Mouse (Mus musculus): Measurements from ENCODE around the gene H2afj.

H2afj gene

GRCm38 (mm10) chr6:136844903-136845302 is 36.9 kb downstream of the H2afj start:
- TF ChIP-seq POU5F1 (IDR thresholded peaks at IDR 0.05; ENCODE audit: borderline replicate concordance, low read length) (no peak), NANOG (IDR thresholded peaks at IDR 0.05; ENCODE audit: borderline replicate concordance, low read length) (no peak), CTCF (conservative IDR thresholded peaks at IDR 0.05; ENCODE audit: low read length) (no peak)
- H3K36me3 ChIP-seq (ENCODE audit: insufficient read depth, low read length): no peaks in the 10 kb centered on the region
- no peaks in the 10 kb centered on the region for H3K27me3 ChIP-seq (ENCODE audit: insufficient read depth, low read length)
- H3K4me1 ChIP-seq (replicated peaks; ENCODE audit: low read depth, low read length): peaks cover 6% of the 10 kb centered on the region
- no peaks in the 10 kb centered on the region for H3K9me3 ChIP-seq (ENCODE audit: low read length)
- no peak overlapping the region for H3K4me3 ChIP-seq (replicated peaks; ENCODE audit: low read length)

DNA sequence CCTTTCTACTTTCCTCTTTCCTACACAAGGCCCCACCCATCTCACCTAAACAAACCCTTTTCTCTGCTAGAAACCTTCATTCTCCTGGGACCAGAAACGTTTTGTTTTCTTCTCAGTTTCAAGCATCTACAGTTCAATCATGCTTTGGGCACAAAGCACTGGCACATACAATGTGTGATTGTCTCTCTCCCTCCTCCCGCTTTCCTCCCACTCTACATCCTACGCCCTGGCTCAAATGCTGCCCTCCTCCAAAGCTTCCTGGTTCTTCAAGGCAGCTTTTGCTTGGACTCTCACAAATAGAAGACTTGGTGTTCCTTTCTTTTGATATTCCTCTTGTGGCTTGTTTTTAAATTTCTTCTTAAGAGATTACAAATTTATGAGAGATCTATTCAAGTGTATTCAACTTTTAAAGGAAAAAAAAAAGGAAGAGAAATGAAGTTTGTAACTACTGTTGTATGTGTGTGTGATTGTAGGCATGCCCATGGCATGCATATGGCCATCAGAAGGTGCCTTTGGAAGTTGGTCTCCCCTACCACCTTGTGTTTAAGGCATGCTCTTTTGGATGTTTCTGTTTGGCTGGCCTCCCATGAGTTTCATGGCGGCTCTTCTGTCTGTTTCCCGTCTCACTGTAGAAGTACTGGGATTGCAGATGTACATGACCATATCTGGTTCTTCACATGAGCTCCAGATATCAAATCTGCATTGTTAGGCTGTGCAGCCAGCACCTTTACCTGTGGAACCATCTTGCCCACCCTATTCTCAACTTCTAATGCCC is 37.8 kb downstream of the H2afj start:
- no peaks in the 10 kb centered on the region for H3K27me3 ChIP-seq (ENCODE audit: insufficient read depth, low read length)
- no peaks in the 10 kb centered on the region for H3K36me3 ChIP-seq (ENCODE audit: insufficient read depth, low read length)
- peaks cover 6% of the 10 kb centered on the region for H3K4me1 ChIP-seq (replicated peaks; ENCODE audit: low read depth, low read length)
- H3K9me3 ChIP-seq (ENCODE audit: low read length): no peaks in the 10 kb centered on the region
- TF ChIP-seq POU5F1 (IDR thresholded peaks at IDR 0.05; ENCODE audit: borderline replicate concordance, low read length) (no peak), NANOG (IDR thresholded peaks at IDR 0.05; ENCODE audit: borderline replicate concordance, low read length) (no peak), CTCF (conservative IDR thresholded peaks at IDR 0.05; ENCODE audit: low read length) (no peak)
- H3K4me3 ChIP-seq (replicated peaks; ENCODE audit: low read length): no peak overlapping the region

DNA sequence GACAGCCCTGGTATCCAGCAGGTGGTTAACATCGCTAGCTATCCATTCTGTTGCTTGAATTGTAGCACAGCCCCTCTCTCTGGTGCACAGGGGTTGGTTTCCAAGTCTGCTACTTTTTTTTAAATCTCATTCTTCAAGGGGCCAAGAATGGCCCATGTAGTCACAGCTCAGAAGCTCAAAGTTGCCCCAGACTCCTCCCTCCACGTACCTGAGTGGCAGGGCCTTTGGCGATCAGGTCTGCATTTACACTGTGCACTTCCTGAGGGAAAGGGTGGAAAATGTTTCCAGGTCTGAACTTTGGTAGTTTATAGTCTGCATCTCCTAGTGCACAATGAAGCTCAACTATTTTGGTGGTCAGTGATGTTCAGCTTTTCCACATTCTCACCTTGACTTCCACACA is 39.2 kb downstream of the H2afj start:
- no peaks in the 10 kb centered on the region for H3K36me3 ChIP-seq (ENCODE audit: insufficient read depth, low read length)
- peaks cover 5% of the 10 kb centered on the region for H3K4me1 ChIP-seq (replicated peaks; ENCODE audit: low read depth, low read length)
- TF ChIP-seq NANOG (IDR thresholded peaks at IDR 0.05; ENCODE audit: borderline replicate concordance, low read length): no peak
- no peak for TF ChIP-seq POU5F1 (IDR thresholded peaks at IDR 0.05; ENCODE audit: borderline replicate concordance, low read length)
- no peak for TF ChIP-seq CTCF (conservative IDR thresholded peaks at IDR 0.05; ENCODE audit: low read length)
- no peaks in the 10 kb centered on the region for H3K9me3 ChIP-seq (ENCODE audit: low read length)
- H3K27me3 ChIP-seq (ENCODE audit: insufficient read depth, low read length): no peaks in the 10 kb centered on the region
- no peak overlapping the region for H3K4me3 ChIP-seq (replicated peaks; ENCODE audit: low read length)

- no peaks in the 10 kb centered on the region for H3K36me3 ChIP-seq (ENCODE audit: insufficient read depth, low read length)
- no peaks in the 10 kb centered on the region for H3K27me3 ChIP-seq (ENCODE audit: insufficient read depth, low read length)
- peak; percentile 71 for TF ChIP-seq CTCF (conservative IDR thresholded peaks at IDR 0.05; ENCODE audit: low read length)
- TF ChIP-seq POU5F1 (IDR thresholded peaks at IDR 0.05; ENCODE audit: borderline replicate concordance, low read length): no peak
- TF ChIP-seq NANOG (IDR thresholded peaks at IDR 0.05; ENCODE audit: borderline replicate concordance, low read length): no peak
Measured at GRCm38 (mm10) chr6:136847790-136848189, 39.7 kb downstream of the H2afj start.

DNA sequence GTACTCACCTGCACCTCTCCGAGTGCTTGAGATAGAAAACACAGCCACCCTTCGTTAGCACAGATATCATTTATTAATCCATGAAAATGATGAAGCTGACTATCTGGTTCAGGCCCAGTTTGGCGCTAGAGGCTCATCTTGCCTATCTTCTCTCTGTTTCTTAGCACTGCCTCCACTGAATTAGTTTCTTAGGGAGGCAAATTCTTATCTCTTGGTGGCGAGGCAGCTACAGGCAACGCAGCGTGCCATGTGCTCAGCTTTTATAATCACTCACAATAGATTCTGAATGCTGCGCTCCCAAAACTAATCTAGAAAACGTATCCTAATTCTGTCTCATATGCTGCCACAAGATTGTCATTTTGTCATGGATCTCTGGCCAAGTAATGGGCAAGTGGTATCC is 40.4 kb downstream of the H2afj start:
- Histone ChIP-seq H3K9me3 (ENCODE audit: low read length) (no peaks in the 10 kb centered on the region), H3K27me3 (ENCODE audit: insufficient read depth, low read length) (no peaks in the 10 kb centered on the region), H3K4me1 (replicated peaks; ENCODE audit: low read depth, low read length) (peaks cover 6% of the 10 kb centered on the region), H3K36me3 (ENCODE audit: insufficient read depth, low read length) (no peaks in the 10 kb centered on the region), H3K4me3 (replicated peaks; ENCODE audit: low read length) (no peak overlapping the region)
- no peak for TF ChIP-seq POU5F1 (IDR thresholded peaks at IDR 0.05; ENCODE audit: borderline replicate concordance, low read length)
- TF ChIP-seq NANOG (IDR thresholded peaks at IDR 0.05; ENCODE audit: borderline replicate concordance, low read length): no peak
- TF ChIP-seq CTCF (conservative IDR thresholded peaks at IDR 0.05; ENCODE audit: low read length): no peak

More at GRCm38 (mm10) chr6:136847790-136848189, 39.7 kb downstream of the H2afj start:
- H3K4me3 ChIP-seq (replicated peaks; ENCODE audit: low read length): no peak overlapping the region
- H3K4me1 ChIP-seq (replicated peaks; ENCODE audit: low read depth, low read length): peaks cover 5% of the 10 kb centered on the region
- H3K9me3 ChIP-seq (ENCODE audit: low read length): no peaks in the 10 kb centered on the region

DNA sequence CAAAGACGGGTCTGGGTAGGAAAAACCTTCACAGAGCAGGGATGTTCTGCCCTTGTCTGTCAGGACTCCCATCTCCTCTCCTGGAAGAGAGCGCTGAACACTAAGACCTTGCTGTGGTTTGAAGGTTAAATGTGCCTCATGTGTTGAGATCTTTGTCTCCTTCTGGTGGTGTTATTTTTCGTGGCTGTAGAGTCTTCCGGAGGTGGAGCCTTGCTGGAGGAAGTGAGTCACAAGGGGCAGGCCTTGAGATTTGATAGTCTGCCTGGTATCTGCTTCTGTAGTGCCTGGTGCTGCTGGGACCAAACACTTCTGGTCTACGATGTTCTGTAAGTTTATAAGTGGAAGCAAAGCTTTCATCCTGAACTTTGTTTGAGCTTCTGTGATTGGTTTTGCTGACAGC is 40.9 kb downstream of the H2afj start:
- Histone ChIP-seq H3K36me3 (ENCODE audit: insufficient read depth, low read length) (no peaks in the 10 kb centered on the region), H3K4me1 (replicated peaks; ENCODE audit: low read depth, low read length) (peaks cover 6% of the 10 kb centered on the region), H3K9me3 (ENCODE audit: low read length) (no peaks in the 10 kb centered on the region), H3K4me3 (replicated peaks; ENCODE audit: low read length) (no peak overlapping the region), H3K27me3 (ENCODE audit: insufficient read depth, low read length) (no peaks in the 10 kb centered on the region)
- no peak for TF ChIP-seq POU5F1 (IDR thresholded peaks at IDR 0.05; ENCODE audit: borderline replicate concordance, low read length)

GRCm38 (mm10) chr6:136850267-136850666 is 42.2 kb downstream of the H2afj start:
- Histone ChIP-seq H3K4me1 (replicated peaks; ENCODE audit: low read depth, low read length) (peaks cover 6% of the 10 kb centered on the region), H3K9me3 (ENCODE audit: low read length) (no peaks in the 10 kb centered on the region), H3K4me3 (replicated peaks; ENCODE audit: low read length) (no peak overlapping the region), H3K27me3 (ENCODE audit: insufficient read depth, low read length) (no peaks in the 10 kb centered on the region), H3K36me3 (ENCODE audit: insufficient read depth, low read length) (no peaks in the 10 kb centered on the region)
- TF ChIP-seq CTCF (conservative IDR thresholded peaks at IDR 0.05; ENCODE audit: low read length): no peak
- TF ChIP-seq NANOG (IDR thresholded peaks at IDR 0.05; ENCODE audit: borderline replicate concordance, low read length): no peak
- TF ChIP-seq POU5F1 (IDR thresholded peaks at IDR 0.05; ENCODE audit: borderline replicate concordance, low read length): no peak

DNA sequence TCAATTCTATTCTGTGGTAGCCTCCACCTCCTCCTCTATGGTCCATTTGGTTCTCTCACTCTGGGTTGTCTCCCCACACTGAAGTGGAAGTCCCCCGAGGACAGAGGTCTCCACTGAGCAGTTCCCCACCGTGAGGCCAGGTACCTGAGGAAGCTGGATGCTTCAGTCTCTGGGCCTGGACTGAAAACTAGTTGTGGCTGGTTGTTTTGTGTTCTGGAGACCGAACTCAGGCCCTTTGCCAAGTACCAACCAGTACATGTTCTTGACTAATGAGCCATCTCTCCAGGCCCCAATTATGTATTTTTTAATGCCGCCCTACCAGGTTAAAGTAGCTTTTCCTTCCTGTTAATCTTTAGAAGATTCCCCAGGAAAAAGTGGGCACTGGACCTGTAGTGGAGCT is 44.3 kb downstream of the H2afj start:
- H3K9me3 ChIP-seq (ENCODE audit: low read length): no peaks in the 10 kb centered on the region
- peaks cover 7% of the 10 kb centered on the region; the same call in 1 of the 2 replicates for H3K27me3 ChIP-seq (ENCODE audit: insufficient read depth, low read length)
- TF ChIP-seq NANOG (IDR thresholded peaks at IDR 0.05; ENCODE audit: borderline replicate concordance, low read length) (no peak), CTCF (conservative IDR thresholded peaks at IDR 0.05; ENCODE audit: low read length) (no peak), POU5F1 (IDR thresholded peaks at IDR 0.05; ENCODE audit: borderline replicate concordance, low read length) (no peak)
- H3K4me1 ChIP-seq (replicated peaks; ENCODE audit: low read depth, low read length): peaks cover 16% of the 10 kb centered on the region
- no peaks in the 10 kb centered on the region for H3K36me3 ChIP-seq (ENCODE audit: insufficient read depth, low read length)
- H3K4me3 ChIP-seq (replicated peaks; ENCODE audit: low read length): no peak overlapping the region

DNA sequence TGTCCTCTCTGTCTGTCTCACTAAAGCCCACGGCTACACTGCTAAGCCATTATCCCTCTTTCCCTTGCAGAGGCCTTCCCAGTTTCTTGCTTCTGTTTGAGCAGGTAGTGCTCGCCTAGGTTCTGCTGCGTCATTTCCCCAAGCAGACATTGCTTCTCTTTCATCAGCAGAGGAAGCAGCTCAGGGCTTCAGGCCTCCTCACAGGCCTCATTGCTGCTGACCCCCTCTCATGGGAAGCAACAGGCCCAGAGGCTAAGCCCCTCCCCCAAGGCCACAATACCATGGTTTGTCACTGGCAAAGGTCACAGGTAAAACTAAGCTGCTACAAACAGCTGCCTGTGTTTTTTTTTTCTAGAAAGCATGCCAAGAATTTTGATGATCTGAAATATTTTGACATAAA is 44.7 kb downstream of the H2afj start:
- no peak for TF ChIP-seq POU5F1 (IDR thresholded peaks at IDR 0.05; ENCODE audit: borderline replicate concordance, low read length)
- no peak for TF ChIP-seq CTCF (conservative IDR thresholded peaks at IDR 0.05; ENCODE audit: low read length)
- no peak for TF ChIP-seq NANOG (IDR thresholded peaks at IDR 0.05; ENCODE audit: borderline replicate concordance, low read length)
- Histone ChIP-seq H3K4me3 (replicated peaks; ENCODE audit: low read length) (no peak overlapping the region), H3K27me3 (ENCODE audit: insufficient read depth, low read length) (peaks cover 11% of the 10 kb centered on the region; the same call in 1 of the 2 replicates), H3K36me3 (ENCODE audit: insufficient read depth, low read length) (no peaks in the 10 kb centered on the region), H3K4me1 (replicated peaks; ENCODE audit: low read depth, low read length) (peaks cover 20% of the 10 kb centered on the region), H3K9me3 (ENCODE audit: low read length) (no peaks in the 10 kb centered on the region)
